Mouse (Mus musculus): ENCODE data around the gene Klk10. TPM values are rescaled to one million over a fixed set of nuclear protein-coding genes. Genes with fewer than 3 reads are reported as not detected.

Gene Klk10
- not detected in 2 replicates for polyA plus RNA-seq (2015; fragmentation: Nextera tagmentation; extraction: Ambion mirVana)

DNA sequence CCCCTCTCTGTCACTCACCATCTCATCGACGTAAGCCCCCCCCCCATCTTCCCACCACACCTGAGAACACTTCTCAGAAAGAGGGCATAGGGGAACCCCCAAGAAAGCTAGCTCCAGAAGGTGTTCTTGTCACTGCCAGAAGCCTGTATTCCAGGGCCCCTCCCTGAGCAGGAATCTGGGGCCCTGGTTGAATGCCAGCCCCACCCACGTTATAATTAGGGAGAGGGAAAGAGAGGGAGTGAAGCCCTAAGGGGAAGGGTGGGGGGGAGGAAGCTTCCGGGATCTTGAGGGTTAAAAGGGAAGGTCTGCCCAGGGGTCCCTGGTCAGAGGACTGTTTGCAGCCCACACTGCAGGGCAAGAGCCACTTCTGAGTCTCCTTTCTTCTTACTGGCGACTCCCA lies at the start of gene Klk10:
Klk10 (plus strand) TSS at position 290 of the 400 bp plus-strand sequence.
- no peak within 1 kb of the TSS for H3K4me2 ChIP-seq
- ATAC-seq (ENCODE audit: low read depth): no peak
- no peaks in the 10 kb centered on the region for H3K36me3 ChIP-seq
- H3K4me3 ChIP-seq (replicated peaks): no peak within 1 kb of the TSS
- H3K27me3 ChIP-seq: peaks cover 16% of the 10 kb centered on the region
- DNase-seq: no peak
- WGBS (ENCODE audit: insufficient replicate concordance): 41% methylated on average over 5 of the region's 5 CpGs
- no peak within 1 kb of the TSS for H3K9ac ChIP-seq
- H3K27ac ChIP-seq: no peak within 1 kb of the TSS
- H3K9me3 ChIP-seq (replicated peaks): no peaks in the 10 kb centered on the region
- H3K4me1 ChIP-seq (replicated peaks): peaks cover 5% of the 10 kb centered on the region; the same call in 1 of the 2 replicates

DNA sequence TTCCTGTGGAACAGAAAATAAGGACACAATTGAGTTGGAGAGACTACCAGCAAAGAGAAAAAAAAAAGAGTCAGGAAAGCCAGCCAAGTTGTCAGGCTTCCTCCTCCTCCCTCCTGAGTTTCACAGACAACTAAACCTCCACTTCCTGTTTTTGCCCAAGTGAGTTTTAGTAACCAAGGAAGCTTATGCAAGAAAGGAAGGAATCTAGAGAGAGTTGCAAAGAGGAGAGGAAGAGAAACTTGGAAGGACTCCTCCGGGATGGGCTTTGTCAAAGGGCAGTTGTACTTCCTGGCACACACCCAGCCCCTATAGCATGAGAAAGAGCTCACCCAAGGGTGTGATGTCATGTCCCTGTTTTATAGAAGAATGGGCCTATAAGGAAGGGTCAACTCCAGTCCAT lies 33.0 kb upstream of the Klk10 start:
- Histone ChIP-seq H3K9me3 (replicated peaks) (no peaks in the 10 kb centered on the region), H3K9ac (no peak overlapping the region), H3K27me3 (no peaks in the 10 kb centered on the region), H3K27ac (no peak overlapping the region), H3K36me3 (no peaks in the 10 kb centered on the region), H3K4me1 (replicated peaks) (no peaks in the 10 kb centered on the region), H3K4me2 (no peak overlapping the region), H3K4me3 (replicated peaks) (no peak overlapping the region)
- DNase-seq (no peak), ATAC-seq (ENCODE audit: low read depth) (no peak)
- WGBS (ENCODE audit: insufficient replicate concordance): 14% methylated on average over 1 of the region's 1 CpGs

DNA sequence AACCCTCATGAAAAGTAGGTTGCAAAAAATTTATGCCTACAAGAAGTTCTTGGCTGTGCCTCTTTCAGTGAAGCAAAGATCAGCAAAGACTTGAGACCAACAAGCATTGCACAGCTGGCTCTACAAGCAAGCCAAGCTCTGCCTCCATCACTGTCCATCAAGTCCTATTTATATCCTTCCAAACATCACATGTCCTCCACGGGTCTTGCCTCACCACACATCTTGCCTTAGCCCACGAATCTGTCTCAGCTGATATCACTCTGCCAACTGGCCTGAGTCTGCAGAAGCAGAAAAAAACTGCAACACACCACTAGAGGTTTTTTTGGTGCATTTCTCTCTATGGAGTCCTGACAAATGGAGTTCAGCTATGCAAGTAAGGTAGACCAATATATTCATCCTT lies 28.0 kb upstream of the Klk10 start:
- ATAC-seq (ENCODE audit: low read depth) (no peak), DNase-seq (no peak)
- H3K27ac ChIP-seq: no peak overlapping the region
- H3K27me3 ChIP-seq: no peaks in the 10 kb centered on the region
- H3K4me2 ChIP-seq: no peak overlapping the region
- H3K9ac ChIP-seq: no peak overlapping the region
- no peak overlapping the region for H3K4me3 ChIP-seq (replicated peaks)
- no peaks in the 10 kb centered on the region for H3K4me1 ChIP-seq (replicated peaks)
- H3K9me3 ChIP-seq (replicated peaks): no peaks in the 10 kb centered on the region
- H3K36me3 ChIP-seq: no peaks in the 10 kb centered on the region
- 20% methylated on average over 2 of the region's 2 CpGs for WGBS (ENCODE audit: insufficient replicate concordance)

DNA sequence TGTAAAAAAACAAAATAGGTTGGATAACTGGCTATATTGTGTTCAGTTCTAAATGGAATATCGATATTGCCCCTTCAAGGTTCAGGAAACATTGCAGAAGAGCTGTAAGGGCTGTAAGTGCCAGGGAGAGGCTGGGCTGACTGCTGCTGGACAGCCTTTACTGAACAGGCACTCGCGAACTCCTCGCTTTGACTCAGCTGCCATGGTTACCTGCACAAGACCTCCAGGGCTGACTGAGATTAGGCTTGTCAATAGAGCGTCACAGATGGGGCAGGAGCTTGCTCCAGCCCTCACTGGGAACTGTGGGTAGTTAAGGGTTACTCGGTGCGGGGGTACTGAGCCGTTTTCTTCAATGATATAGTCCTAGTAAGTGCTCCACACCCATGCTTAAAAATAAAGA lies 14.4 kb upstream of the Klk10 start:
- ATAC-seq (ENCODE audit: low read depth): no peak
- 46% methylated on average over 8 of the region's 8 CpGs for WGBS (ENCODE audit: insufficient replicate concordance)
- H3K4me2 ChIP-seq: no peak overlapping the region

DNA sequence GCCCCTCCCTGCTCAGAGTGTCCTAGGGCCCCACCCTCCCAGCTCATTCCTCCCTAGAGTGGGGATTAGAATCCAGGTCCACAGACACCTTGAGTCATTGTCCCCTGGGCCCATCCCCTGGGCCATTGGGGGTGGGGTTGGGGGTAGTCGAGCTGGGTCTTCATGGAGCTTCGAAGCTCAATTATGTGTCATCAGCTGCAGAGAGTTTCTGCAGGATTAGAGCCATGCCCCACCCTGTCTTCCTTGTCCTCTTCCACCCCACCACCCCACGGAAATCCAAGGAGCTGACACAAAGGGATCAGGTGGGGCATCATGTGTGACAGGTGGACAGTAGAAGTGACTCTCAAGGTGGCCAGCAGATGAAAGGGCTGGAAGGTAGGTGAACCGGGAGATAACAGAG lies 12.2 kb upstream of the Klk10 start, which contains the start of gene Klk12:
Klk12 (plus strand) TSS at position 301 of the 400 bp plus-strand sequence.
- no peaks in the 10 kb centered on the region for H3K27me3 ChIP-seq
- no peaks in the 10 kb centered on the region for H3K9me3 ChIP-seq (replicated peaks)
- H3K4me2 ChIP-seq: no peak within 1 kb of the TSS
- WGBS (ENCODE audit: insufficient replicate concordance): 52% methylated on average over 4 of the region's 4 CpGs
- no peaks in the 10 kb centered on the region for H3K36me3 ChIP-seq
- ATAC-seq (ENCODE audit: low read depth) (no peak), DNase-seq (no peak)
- H3K4me1 ChIP-seq (replicated peaks): no peaks in the 10 kb centered on the region
- no peak within 1 kb of the TSS for H3K9ac ChIP-seq
- no peak within 1 kb of the TSS for H3K27ac ChIP-seq
- H3K4me3 ChIP-seq (replicated peaks): no peak within 1 kb of the TSS

More for the DNA sequence above, 14.4 kb upstream of the Klk10 start:
- no peak overlapping the region for H3K4me3 ChIP-seq (replicated peaks)
- H3K9ac ChIP-seq: no peak overlapping the region
- H3K36me3 ChIP-seq: no peaks in the 10 kb centered on the region
- no peak for DNase-seq
- no peak overlapping the region for H3K27ac ChIP-seq
- no peaks in the 10 kb centered on the region for H3K27me3 ChIP-seq
- no peaks in the 10 kb centered on the region for H3K9me3 ChIP-seq (replicated peaks)
- no peaks in the 10 kb centered on the region for H3K4me1 ChIP-seq (replicated peaks)

DNA sequence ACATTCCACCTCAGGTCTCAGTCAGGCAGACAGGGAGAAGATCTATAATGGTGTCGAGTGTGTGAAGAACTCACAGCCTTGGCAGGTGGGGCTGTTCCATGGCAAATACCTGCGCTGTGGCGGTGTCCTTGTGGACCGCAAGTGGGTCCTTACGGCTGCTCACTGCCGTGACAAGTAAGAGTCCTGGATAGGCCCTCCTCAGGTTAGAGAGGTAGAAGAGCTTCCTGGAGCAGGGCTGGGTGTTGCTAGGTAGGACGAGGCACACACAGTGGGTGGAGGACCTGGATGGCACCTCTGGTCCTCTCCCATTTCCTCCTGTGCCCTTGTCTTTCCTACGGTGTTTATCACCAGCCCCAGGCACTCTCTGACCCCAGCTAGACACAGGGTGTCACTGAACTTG lies 11.2 kb upstream of the Klk10 start:
- Histone ChIP-seq H3K9ac (no peak overlapping the region), H3K4me3 (replicated peaks) (no peak overlapping the region), H3K27me3 (no peaks in the 10 kb centered on the region), H3K4me2 (no peak overlapping the region), H3K27ac (no peak overlapping the region), H3K36me3 (no peaks in the 10 kb centered on the region), H3K9me3 (replicated peaks) (no peaks in the 10 kb centered on the region), H3K4me1 (replicated peaks) (no peaks in the 10 kb centered on the region)
- WGBS (ENCODE audit: insufficient replicate concordance): 67% methylated on average over 8 of the region's 8 CpGs
- DNase-seq (no peak), ATAC-seq (ENCODE audit: low read depth) (no peak)

DNA sequence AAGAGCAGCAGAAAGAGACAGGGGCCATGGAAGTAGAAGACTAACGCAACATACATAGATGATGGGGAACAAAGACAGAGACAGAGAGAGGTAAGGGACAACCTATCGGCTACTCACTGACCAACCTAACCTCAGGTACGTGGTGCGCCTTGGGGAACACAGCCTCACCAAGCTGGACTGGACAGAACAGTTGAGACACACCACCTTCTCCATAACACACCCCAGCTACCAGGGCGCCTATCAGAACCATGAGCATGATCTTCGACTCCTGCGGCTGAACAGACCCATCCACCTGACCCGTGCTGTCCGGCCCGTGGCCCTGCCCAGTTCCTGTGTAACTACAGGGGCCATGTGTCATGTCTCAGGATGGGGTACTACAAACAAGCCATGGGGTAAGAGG lies 10.1 kb upstream of the Klk10 start:
- 77% methylated on average over 10 of the region's 10 CpGs for WGBS (ENCODE audit: insufficient replicate concordance)
- H3K9ac ChIP-seq: no peak overlapping the region
- no peak for ATAC-seq (ENCODE audit: low read depth)

DNA sequence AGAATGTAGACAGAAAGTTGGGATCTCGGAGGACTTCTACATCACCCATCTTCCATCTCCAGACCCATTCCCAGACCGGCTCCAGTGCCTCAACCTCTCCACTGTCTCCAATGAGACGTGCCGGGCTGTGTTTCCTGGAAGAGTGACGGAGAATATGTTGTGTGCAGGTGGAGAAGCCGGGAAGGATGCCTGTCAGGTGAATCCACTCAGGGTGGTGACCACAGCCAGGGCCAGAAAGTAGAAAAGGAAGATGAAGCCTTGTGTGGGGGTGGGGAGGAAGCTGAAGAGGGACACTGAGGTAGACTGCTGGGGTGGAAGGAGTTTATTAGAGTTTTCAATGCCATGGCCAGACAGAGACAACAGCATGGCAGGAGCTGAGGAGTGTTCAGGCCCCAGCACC lies 8.9 kb upstream of the Klk10 start:
- H3K9me3 ChIP-seq (replicated peaks): no peaks in the 10 kb centered on the region
- H3K4me3 ChIP-seq (replicated peaks): no peak overlapping the region
- H3K4me2 ChIP-seq: no peak overlapping the region
- H3K36me3 ChIP-seq: no peaks in the 10 kb centered on the region
- H3K4me1 ChIP-seq (replicated peaks): no peaks in the 10 kb centered on the region
- H3K27ac ChIP-seq: no peak overlapping the region
- no peak overlapping the region for H3K9ac ChIP-seq
- WGBS (ENCODE audit: insufficient replicate concordance): 69% methylated on average over 6 of the region's 6 CpGs
- ATAC-seq (ENCODE audit: low read depth) (no peak), DNase-seq (no peak)
- H3K27me3 ChIP-seq: no peaks in the 10 kb centered on the region

More for the DNA sequence above, 10.1 kb upstream of the Klk10 start:
- Histone ChIP-seq H3K9me3 (replicated peaks) (no peaks in the 10 kb centered on the region), H3K27me3 (no peaks in the 10 kb centered on the region), H3K4me1 (replicated peaks) (no peaks in the 10 kb centered on the region), H3K27ac (no peak overlapping the region), H3K4me2 (no peak overlapping the region), H3K36me3 (no peaks in the 10 kb centered on the region), H3K4me3 (replicated peaks) (no peak overlapping the region)
- no peak for DNase-seq

DNA sequence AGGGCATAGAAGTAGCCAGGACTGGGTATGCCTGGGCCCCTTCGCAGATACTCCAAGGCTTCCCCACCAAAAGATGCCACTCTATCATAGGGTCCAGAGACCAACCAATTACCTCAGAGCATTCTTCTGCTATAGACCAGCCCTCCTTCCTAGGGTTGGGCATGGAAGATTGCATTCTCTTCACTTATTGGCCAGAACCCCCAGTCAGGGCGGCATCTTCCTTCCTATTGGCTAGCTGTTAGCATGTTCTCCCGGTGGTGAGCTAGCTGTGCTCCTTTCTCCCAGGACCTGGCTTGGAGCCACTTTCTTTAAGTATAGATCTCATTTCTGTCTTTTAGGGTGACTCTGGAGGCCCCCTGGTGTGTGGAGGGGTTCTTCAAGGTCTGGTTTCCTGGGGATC lies 7.9 kb upstream of the Klk10 start:
- H3K36me3 ChIP-seq: no peaks in the 10 kb centered on the region
- no peak overlapping the region for H3K4me2 ChIP-seq
- no peak overlapping the region for H3K27ac ChIP-seq
- no peaks in the 10 kb centered on the region for H3K4me1 ChIP-seq (replicated peaks)
- ATAC-seq (ENCODE audit: low read depth): no peak
- no peaks in the 10 kb centered on the region for H3K9me3 ChIP-seq (replicated peaks)
- 70% methylated on average over 3 of the region's 3 CpGs for WGBS (ENCODE audit: insufficient replicate concordance)
- H3K27me3 ChIP-seq: no peaks in the 10 kb centered on the region
- no peak for DNase-seq
- H3K9ac ChIP-seq: no peak overlapping the region
- H3K4me3 ChIP-seq (replicated peaks): no peak overlapping the region

DNA sequence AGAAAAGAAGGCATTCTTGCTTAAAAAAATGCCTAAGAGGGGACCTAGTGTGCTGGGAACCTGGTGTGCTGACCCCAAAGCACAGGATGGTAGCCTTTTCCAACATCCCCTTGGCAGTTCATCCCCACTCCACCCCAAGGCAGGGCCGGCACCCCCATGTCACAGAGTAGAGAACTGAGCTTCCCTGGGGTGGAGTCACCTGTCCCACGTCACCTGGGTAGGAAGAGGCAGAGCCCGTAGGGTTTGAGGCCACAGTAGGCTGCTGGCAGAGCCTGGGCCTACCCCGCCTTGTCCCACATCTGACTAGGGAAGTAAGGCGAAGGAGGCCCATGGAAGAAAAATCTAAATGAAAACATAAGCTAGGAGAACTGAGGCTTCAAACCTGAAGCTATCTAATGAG lies 6.5 kb upstream of the Klk10 start, which contains the start of gene Klk11:
Klk11 (plus strand) TSS at position 241 of the 400 bp plus-strand sequence.
- Histone ChIP-seq H3K4me1 (replicated peaks) (no peaks in the 10 kb centered on the region), H3K27ac (no peak within 1 kb of the TSS), H3K36me3 (no peaks in the 10 kb centered on the region), H3K9ac (no peak within 1 kb of the TSS), H3K4me3 (replicated peaks) (no peak within 1 kb of the TSS), H3K9me3 (replicated peaks) (no peaks in the 10 kb centered on the region), H3K27me3 (no peaks in the 10 kb centered on the region), H3K4me2 (no peak within 1 kb of the TSS)
- ATAC-seq (ENCODE audit: low read depth): no peak
- no peak for DNase-seq
- 66% methylated on average over 5 of the region's 5 CpGs for WGBS (ENCODE audit: insufficient replicate concordance)

DNA sequence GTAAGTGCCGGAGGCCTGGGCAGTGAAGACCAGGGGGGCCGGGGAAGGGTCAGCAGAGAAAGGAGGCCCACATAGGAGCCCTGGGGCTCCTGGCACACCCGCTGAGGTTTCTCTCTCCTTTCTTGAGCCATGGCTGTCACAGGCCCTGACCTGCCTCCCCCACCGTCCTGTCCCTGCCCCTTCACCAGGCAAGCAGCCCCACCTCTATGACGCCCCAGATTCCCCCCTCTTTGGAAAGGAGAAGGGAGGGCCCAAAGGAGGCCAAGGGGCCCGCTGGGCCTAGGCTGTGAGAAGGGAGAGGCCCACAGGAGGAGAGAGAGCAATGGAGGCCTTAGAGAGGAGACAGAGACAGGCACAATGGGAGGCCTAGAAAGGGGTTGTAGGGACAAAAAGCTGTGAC lies 6.0 kb upstream of the Klk10 start:
- Histone ChIP-seq H3K9ac (no peak overlapping the region), H3K4me1 (replicated peaks) (no peaks in the 10 kb centered on the region), H3K9me3 (replicated peaks) (no peaks in the 10 kb centered on the region), H3K27ac (no peak overlapping the region), H3K4me3 (replicated peaks) (no peak overlapping the region), H3K36me3 (no peaks in the 10 kb centered on the region), H3K4me2 (no peak overlapping the region), H3K27me3 (no peaks in the 10 kb centered on the region)
- WGBS (ENCODE audit: insufficient replicate concordance): 56% methylated on average over 6 of the region's 6 CpGs
- DNase-seq (no peak), ATAC-seq (ENCODE audit: low read depth) (no peak)

DNA sequence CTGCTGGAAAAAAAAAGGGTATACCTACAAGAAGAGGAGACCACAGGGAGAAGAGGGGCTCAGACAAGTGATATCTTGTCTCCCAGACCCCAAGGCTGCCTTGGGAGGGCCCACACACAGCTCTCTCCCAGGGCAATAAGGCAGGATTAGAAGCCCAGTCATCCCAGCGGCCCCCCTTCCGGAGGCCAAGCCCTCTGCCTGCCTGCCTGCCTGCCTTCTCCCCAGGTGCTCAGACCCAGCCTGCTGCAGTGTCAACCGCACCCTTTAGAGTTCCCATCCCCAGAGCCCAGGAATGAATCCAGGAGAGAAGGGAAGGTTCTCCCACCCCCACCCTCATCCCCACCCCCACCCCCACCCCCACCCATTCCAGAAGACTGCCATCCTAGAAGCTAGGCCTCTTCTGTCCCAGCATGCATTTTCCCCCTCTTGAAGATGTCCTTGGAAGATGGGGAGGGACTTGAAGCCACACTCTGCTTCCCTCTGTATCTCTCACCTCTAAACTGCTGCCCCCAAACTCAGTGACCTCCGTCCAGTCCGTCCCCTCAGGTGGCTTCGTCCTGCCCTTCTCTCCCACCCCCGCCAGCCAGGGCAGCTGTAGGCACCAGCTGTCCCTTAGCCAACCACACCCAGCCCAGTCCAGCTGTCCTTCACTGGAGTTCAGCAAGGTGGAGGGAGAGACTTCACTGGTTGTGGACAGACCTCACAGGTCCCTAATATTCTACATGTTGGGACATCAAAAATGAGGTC lies 5.4 kb upstream of the Klk10 start:
- no peaks in the 10 kb centered on the region for H3K4me1 ChIP-seq (replicated peaks)
- H3K9ac ChIP-seq: no peak overlapping the region
- 57% methylated on average over 7 of the region's 7 CpGs for WGBS (ENCODE audit: insufficient replicate concordance)

More for the DNA sequence above, 5.4 kb upstream of the Klk10 start:
- ATAC-seq (ENCODE audit: low read depth) (no peak), DNase-seq (no peak)
- Histone ChIP-seq H3K4me3 (replicated peaks) (no peak overlapping the region), H3K36me3 (no peaks in the 10 kb centered on the region), H3K27me3 (no peaks in the 10 kb centered on the region), H3K27ac (no peak overlapping the region), H3K4me2 (no peak overlapping the region), H3K9me3 (replicated peaks) (no peaks in the 10 kb centered on the region)
